Comparison of ENCODE assay signal across 12 mouse cellular contexts in genomic region chr3:94341959-94342422, GRCm38 (mm10). TPM values are rescaled to one million over a fixed set of nuclear protein-coding genes. Genes with fewer than 3 reads are reported as not detected.
DNase-seq lines count a peak whose midpoint lies in the region; ATAC-seq lines count a peak whose summit lies in the region.
"Had no signal": no experiment of that assay in that cellular context is flagged by ENCODE, and none has a peak within 500 bp of the region (broad histone marks: within the 10 kb centered on the region; RNA-seq: fewer than 3 reads in every experiment).

Them5 (plus strand) TSS chr3:94342099.

- H3K27me3 ChIP-seq in embryonic facial prominence, embryonic 13.5 days = no peaks in the 10 kb centered on the region
- no peaks in the 10 kb centered on the region for H3K27me3 ChIP-seq in embryonic facial prominence, embryonic 10.5 days (replicated peaks; ENCODE audit: low read depth, poor library complexity, severe bottlenecking)
- no peaks in the 10 kb centered on the region for H3K27me3 ChIP-seq in kidney, embryonic 14.5 days (ENCODE audit: control insufficient read depth, insufficient read depth, low read length)
- H3K27me3 ChIP-seq in limb, embryonic 15.5 days = no peaks in the 10 kb centered on the region
- H3K27me3 ChIP-seq in midbrain, embryonic 14.5 days (ENCODE audit: control insufficient read depth, insufficient read depth, low read length) = no peaks in the 10 kb centered on the region
- no peaks in the 10 kb centered on the region; the same call in 1 of the 2 replicates for H3K27me3 ChIP-seq in liver, embryonic 12.5 days (replicated peaks)
- H3K27me3 ChIP-seq: midbrain, embryonic 12.5 days had no signal

- no peak within 1 kb of the TSS for H3K4me3 ChIP-seq in embryonic facial prominence, embryonic 13.5 days
- no peak within 1 kb of the TSS for H3K4me3 ChIP-seq in embryonic facial prominence, embryonic 10.5 days
- H3K4me3 ChIP-seq in kidney, embryonic 14.5 days (ENCODE audit: low read length) = no peak within 1 kb of the TSS
- no peak within 1 kb of the TSS for H3K4me3 ChIP-seq in limb, embryonic 15.5 days
- no peak within 1 kb of the TSS for H3K4me3 ChIP-seq in midbrain, embryonic 14.5 days (replicated peaks; ENCODE audit: low read depth, low read length)
- no peak within 1 kb of the TSS for H3K4me3 ChIP-seq in liver, embryonic 12.5 days
- H3K4me3 ChIP-seq: midbrain, embryonic 12.5 days had no signal

- H3K9ac ChIP-seq in embryonic facial prominence, embryonic 13.5 days = no peak within 1 kb of the TSS
- no peak within 1 kb of the TSS for H3K9ac ChIP-seq in kidney, embryonic 14.5 days (ENCODE audit: low read depth, low read length)
- no peak within 1 kb of the TSS for H3K9ac ChIP-seq in limb, embryonic 15.5 days
- H3K9ac ChIP-seq in midbrain, embryonic 14.5 days (replicated peaks; ENCODE audit: low read length) = no peak within 1 kb of the TSS
- H3K9ac ChIP-seq in liver, embryonic 12.5 days = no peak within 1 kb of the TSS
- H3K9ac ChIP-seq: midbrain, embryonic 12.5 days had no signal

- WGBS in embryonic facial prominence, embryonic 13.5 days = 58% methylated on average over 3 of the region's 3 CpGs
- 69% methylated on average over 3 of the region's 3 CpGs for WGBS in embryonic facial prominence, embryonic 10.5 days
- WGBS in kidney, embryonic 14.5 days = 59% methylated on average over 3 of the region's 3 CpGs
- 39% methylated on average over 3 of the region's 3 CpGs for WGBS in limb, embryonic 15.5 days
- WGBS in midbrain, embryonic 14.5 days = 50% methylated on average over 3 of the region's 3 CpGs
- WGBS in liver, embryonic 12.5 days (ENCODE audit: insufficient replicate concordance) = 36% methylated on average over 3 of the region's 3 CpGs

- no peak within 1 kb of the TSS for H3K4me2 ChIP-seq in embryonic facial prominence, embryonic 13.5 days
- H3K4me2 ChIP-seq in kidney, embryonic 14.5 days (replicated peaks; ENCODE audit: low read depth, low read length) = no peak within 1 kb of the TSS
- H3K4me2 ChIP-seq in limb, embryonic 15.5 days = no peak within 1 kb of the TSS
- H3K4me2 ChIP-seq in midbrain, embryonic 14.5 days (ENCODE audit: low read length) = no peak within 1 kb of the TSS
- H3K4me2 ChIP-seq in liver, embryonic 12.5 days = no peak within 1 kb of the TSS
- H3K4me2 ChIP-seq: midbrain, embryonic 12.5 days had no signal

- no peaks in the 10 kb centered on the region for H3K9me3 ChIP-seq in embryonic facial prominence, embryonic 13.5 days
- no peaks in the 10 kb centered on the region for H3K9me3 ChIP-seq in embryonic facial prominence, embryonic 10.5 days
- no peaks in the 10 kb centered on the region for H3K9me3 ChIP-seq in kidney, embryonic 14.5 days (ENCODE audit: control insufficient read depth, low read length)
- H3K9me3 ChIP-seq in limb, embryonic 15.5 days = no peaks in the 10 kb centered on the region
- H3K9me3 ChIP-seq in midbrain, embryonic 14.5 days (ENCODE audit: control insufficient read depth, low read length) = no peaks in the 10 kb centered on the region
- H3K9me3 ChIP-seq in liver, embryonic 12.5 days (replicated peaks) = no peaks in the 10 kb centered on the region
- H3K9me3 ChIP-seq: midbrain, embryonic 12.5 days had no signal

- H3K36me3 ChIP-seq in embryonic facial prominence, embryonic 13.5 days = no peaks in the 10 kb centered on the region
- H3K36me3 ChIP-seq in embryonic facial prominence, embryonic 10.5 days (replicated peaks) = no peaks in the 10 kb centered on the region
- H3K36me3 ChIP-seq in kidney, embryonic 14.5 days (ENCODE audit: control insufficient read depth, insufficient read depth, low read length) = no peaks in the 10 kb centered on the region
- no peaks in the 10 kb centered on the region for H3K36me3 ChIP-seq in limb, embryonic 15.5 days
- no peaks in the 10 kb centered on the region for H3K36me3 ChIP-seq in midbrain, embryonic 14.5 days (ENCODE audit: control insufficient read depth, insufficient read depth, low read length)
- H3K36me3 ChIP-seq in liver, embryonic 12.5 days = no peaks in the 10 kb centered on the region
- H3K36me3 ChIP-seq: midbrain, embryonic 12.5 days had no signal

- H3K4me1 ChIP-seq in embryonic facial prominence, embryonic 13.5 days = 0 out of 2 replicates have a peak, but pooled peaks cover 5% of the 10 kb centered on the region
- no peaks in the 10 kb centered on the region for H3K4me1 ChIP-seq in embryonic facial prominence, embryonic 10.5 days
- no peaks in the 10 kb centered on the region for H3K4me1 ChIP-seq in kidney, embryonic 14.5 days (ENCODE audit: control insufficient read depth, insufficient read depth, low read length)
- no peaks in the 10 kb centered on the region for H3K4me1 ChIP-seq in limb, embryonic 15.5 days
- H3K4me1 ChIP-seq in midbrain, embryonic 14.5 days (ENCODE audit: control insufficient read depth, insufficient read depth, low read length) = no peaks in the 10 kb centered on the region
- no peaks in the 10 kb centered on the region for H3K4me1 ChIP-seq in liver, embryonic 12.5 days

- no peak for DNase-seq in embryonic facial prominence, embryonic 10.5 days (ENCODE audit: low spot score)
- peak; percentile 19 to 29 for DNase-seq in kidney, postnatal 4 days
- peak; percentile 57 for DNase-seq in midbrain, embryonic 14.5 days
- DNase-seq in thymus, postnatal 0 days (ENCODE audit: low spot score) = no peak
- DNase-seq: B cell, adult 2 months had no signal

- ATAC-seq in embryonic facial prominence, embryonic 13.5 days (ENCODE audit: insufficient number of reproducible peaks, insufficient read depth, low FRiP score, low TSS enrichment, low read depth) = no peak
- ATAC-seq in kidney, embryonic 14.5 days (ENCODE audit: low FRiP score, low TSS enrichment) = no peak
- no peak for ATAC-seq in limb, embryonic 15.5 days (ENCODE audit: insufficient number of reproducible peaks, low FRiP score, low TSS enrichment, low read depth)
- no peak for ATAC-seq in midbrain, embryonic 14.5 days (ENCODE audit: low FRiP score, low TSS enrichment)
- no peak for ATAC-seq in liver, embryonic 12.5 days

- H3K27ac ChIP-seq in embryonic facial prominence, embryonic 13.5 days = peak within 1 kb of the TSS; percentile 11; the same call in 1 of the 2 replicates
- H3K27ac ChIP-seq in embryonic facial prominence, embryonic 10.5 days (replicated peaks) = no peak within 1 kb of the TSS
- H3K27ac ChIP-seq in kidney, embryonic 14.5 days (ENCODE audit: low read depth, low read length) = no peak within 1 kb of the TSS
- H3K27ac ChIP-seq in limb, embryonic 15.5 days = peak within 1 kb of the TSS; percentile 47
- no peak within 1 kb of the TSS for H3K27ac ChIP-seq in midbrain, embryonic 14.5 days (replicated peaks; ENCODE audit: low read depth, low read length)
- no peak within 1 kb of the TSS for H3K27ac ChIP-seq in liver, embryonic 12.5 days
- H3K27ac ChIP-seq: kidney, postnatal 0 days; midbrain, embryonic 12.5 days had no signal

RNA-seq across cellular contexts. Expression of gene Them5, which starts in this region (rescaled TPM):
- polyA plus RNA-seq in embryonic facial prominence, embryonic 13.5 days (2015; fragmentation: Nextera tagmentation; extraction: Ambion mirVana) = 5.2 and 9.2 TPM in 2 replicates
- 0.11 TPM in 1 of 2 replicates, not detected in the other for polyA plus RNA-seq in embryonic facial prominence, embryonic 10.5 days (2016; fragmentation: Nextera tagmentation; extraction: Ambion mirVana)
- not detected in 2 replicates for polyA plus RNA-seq in kidney, embryonic 14.5 days (2014; fragmentation: Nextera tagmentation; extraction: Ambion mirVana)
- polyA plus RNA-seq in limb, embryonic 15.5 days (2015; fragmentation: Nextera tagmentation; extraction: Ambion mirVana) = 199 and 218 TPM in 2 replicates
- 0.18 TPM in 1 of 2 replicates, not detected in the other for polyA plus RNA-seq in midbrain, embryonic 14.5 days (2014; fragmentation: Nextera tagmentation; extraction: Ambion mirVana)
- polyA plus RNA-seq in thymus, postnatal 0 days (2015; fragmentation: Nextera tagmentation; extraction: Ambion mirVana) = 0.27 and 0.47 TPM in 2 replicates
- not detected in 2 replicates for polyA plus RNA-seq in liver, embryonic 12.5 days (2016; fragmentation: Nextera tagmentation; extraction: Ambion mirVana)
- polyA plus RNA-seq: cortical plate, adult 2 months; midbrain, embryonic 12.5 days had no signal

Comparison
In these comparisons a context has a peak if more than half of its experiments do, and no peak if none do; other contexts are left out.
1. RNA of gene Them5 (polyA plus RNA-seq): 199 to 218 TPM in limb, embryonic 15.5 days; 5.2 to 9.2 TPM in embryonic facial prominence, embryonic 13.5 days, 0.27 to 0.47 TPM in thymus, postnatal 0 days, 0.11 TPM in embryonic facial prominence, embryonic 10.5 days, 0.18 TPM in midbrain, embryonic 14.5 days, not detected in kidney, embryonic 14.5 days and not detected in liver, embryonic 12.5 days; every median in the first group is over 10 times any median in the second.
2. H3K27ac ChIP-seq: peak in embryonic facial prominence, embryonic 13.5 days (single experiment) and limb, embryonic 15.5 days (single experiment); none in embryonic facial prominence, embryonic 10.5 days (single experiment), kidney, embryonic 14.5 days (single experiment), midbrain, embryonic 14.5 days (single experiment) and liver, embryonic 12.5 days (single experiment).
3. Peak in DNase-seq in midbrain, embryonic 14.5 days; RNA of the gene not detected or under 1 TPM.
4. DNase-seq: peak in kidney, postnatal 4 days (2 of 2); none in embryonic facial prominence, embryonic 10.5 days (single experiment) and thymus, postnatal 0 days (single experiment).